Mouse (Mus musculus): Measurements from ENCODE around the gene Col4a4. TPM values are rescaled to one million over a fixed set of nuclear protein-coding genes. Genes with fewer than 3 reads are reported as not detected.

Col4a4 gene
- polyA plus RNA-seq, 2 experiments, result 0.14 to 0.18 TPM

- no peak overlapping the region for H3K9ac ChIP-seq (ENCODE audit: low read depth, low read length, severe bottlenecking)
- no peaks in the 10 kb centered on the region for H3K9me3 ChIP-seq (ENCODE audit: control insufficient read depth, low read length)
- no peak for ATAC-seq (ENCODE audit: low FRiP score, low read depth)
- no peak overlapping the region for H3K27ac ChIP-seq (replicated peaks; ENCODE audit: low read depth, low read length)
- no peak overlapping the region for H3K4me2 ChIP-seq (replicated peaks; ENCODE audit: low read depth, low read length, severe bottlenecking)
- H3K36me3 ChIP-seq (ENCODE audit: control insufficient read depth, insufficient read depth, low read length), result no peaks in the 10 kb centered on the region
- TF ChIP-seq POLR2A (IDR thresholded peaks at IDR 0.05; ENCODE audit: borderline replicate concordance, extremely low read depth, insufficient read depth, insufficient read length), result no peak
- WGBS, result 69% methylated on average over 7 of the region's 7 CpGs
- no peaks in the 10 kb centered on the region for H3K4me1 ChIP-seq (ENCODE audit: control insufficient read depth, insufficient read depth, low read length)
- H3K4me3 ChIP-seq (replicated peaks; ENCODE audit: low read length), result no peak overlapping the region
- no peaks in the 10 kb centered on the region for H3K27me3 ChIP-seq (ENCODE audit: control insufficient read depth, insufficient read depth, low read length)
- DNase-seq (ENCODE audit: low spot score), result no peak
These were observed 16.7 kb upstream of the Col4a4 start for GRCm38 (mm10) chr1:82603198-82603950.

- Histone ChIP-seq H3K27me3 (ENCODE audit: control insufficient read depth, insufficient read depth, low read length) (no peaks in the 10 kb centered on the region), H3K36me3 (ENCODE audit: control insufficient read depth, insufficient read depth, low read length) (no peaks in the 10 kb centered on the region), H3K4me1 (ENCODE audit: control insufficient read depth, insufficient read depth, low read length) (no peaks in the 10 kb centered on the region), H3K27ac (replicated peaks; ENCODE audit: low read depth, low read length) (no peak overlapping the region), H3K9ac (ENCODE audit: low read depth, low read length, severe bottlenecking) (no peak overlapping the region), H3K4me2 (replicated peaks; ENCODE audit: low read depth, low read length, severe bottlenecking) (no peak overlapping the region), H3K9me3 (ENCODE audit: control insufficient read depth, low read length) (no peaks in the 10 kb centered on the region), H3K4me3 (replicated peaks; ENCODE audit: low read length) (no peak overlapping the region)
- 0 out of 2 replicates have a peak, but pooled peaks have one; percentile 19 for ATAC-seq (ENCODE audit: low FRiP score, low read depth)
- WGBS, result 66% methylated on average over 6 of the region's 6 CpGs
- no peak for DNase-seq (ENCODE audit: low spot score)
- TF ChIP-seq POLR2A (IDR thresholded peaks at IDR 0.05; ENCODE audit: borderline replicate concordance, extremely low read depth, insufficient read depth, insufficient read length), result no peak
These were observed 10.4 kb upstream of the Col4a4 start for GRCm38 (mm10) chr1:82596864-82597596.

- Histone ChIP-seq H3K9ac (ENCODE audit: low read depth, low read length, severe bottlenecking) (no peak overlapping the region), H3K4me3 (replicated peaks; ENCODE audit: low read length) (no peak overlapping the region), H3K9me3 (ENCODE audit: control insufficient read depth, low read length) (no peaks in the 10 kb centered on the region), H3K4me2 (replicated peaks; ENCODE audit: low read depth, low read length, severe bottlenecking) (no peak overlapping the region), H3K27me3 (ENCODE audit: control insufficient read depth, insufficient read depth, low read length) (peaks cover 23% of the 10 kb centered on the region), H3K27ac (replicated peaks; ENCODE audit: low read depth, low read length) (no peak overlapping the region), H3K4me1 (ENCODE audit: control insufficient read depth, insufficient read depth, low read length) (no peaks in the 10 kb centered on the region), H3K36me3 (ENCODE audit: control insufficient read depth, insufficient read depth, low read length) (no peaks in the 10 kb centered on the region)
- TF ChIP-seq POLR2A (IDR thresholded peaks at IDR 0.05; ENCODE audit: borderline replicate concordance, extremely low read depth, insufficient read depth, insufficient read length), result no peak
- 74% methylated on average over 4 of the region's 4 CpGs for WGBS
- no peak for DNase-seq (ENCODE audit: low spot score)
- no peak for ATAC-seq (ENCODE audit: low FRiP score, low read depth)
These were observed 3.6 kb upstream of the Col4a4 start for GRCm38 (mm10) chr1:82590266-82590665.

- Histone ChIP-seq H3K4me2 (replicated peaks; ENCODE audit: low read depth, low read length, severe bottlenecking) (no peak overlapping the region), H3K4me3 (replicated peaks; ENCODE audit: low read length) (no peak overlapping the region), H3K36me3 (ENCODE audit: control insufficient read depth, insufficient read depth, low read length) (no peaks in the 10 kb centered on the region), H3K9me3 (ENCODE audit: control insufficient read depth, low read length) (no peaks in the 10 kb centered on the region), H3K27ac (replicated peaks; ENCODE audit: low read depth, low read length) (no peak overlapping the region), H3K4me1 (ENCODE audit: control insufficient read depth, insufficient read depth, low read length) (no peaks in the 10 kb centered on the region), H3K27me3 (ENCODE audit: control insufficient read depth, insufficient read depth, low read length) (peaks cover 23% of the 10 kb centered on the region), H3K9ac (ENCODE audit: low read depth, low read length, severe bottlenecking) (peak overlapping the region; percentile 46; the same call in 1 of the 2 replicates)
- ATAC-seq (ENCODE audit: low FRiP score, low read depth), result no peak
- no peak for TF ChIP-seq POLR2A (IDR thresholded peaks at IDR 0.05; ENCODE audit: borderline replicate concordance, extremely low read depth, insufficient read depth, insufficient read length)
- DNase-seq (ENCODE audit: low spot score), result no peak
- WGBS, result 78% methylated on average over 7 of the region's 7 CpGs
These were observed 668 bp downstream of the Col4a4 start for GRCm38 (mm10) chr1:82585981-82586380.

- no peak for DNase-seq (ENCODE audit: low spot score)
- Histone ChIP-seq H3K4me2 (replicated peaks; ENCODE audit: low read depth, low read length, severe bottlenecking) (no peak overlapping the region), H3K36me3 (ENCODE audit: control insufficient read depth, insufficient read depth, low read length) (no peaks in the 10 kb centered on the region), H3K27ac (replicated peaks; ENCODE audit: low read depth, low read length) (no peak overlapping the region), H3K9ac (ENCODE audit: low read depth, low read length, severe bottlenecking) (no peak overlapping the region), H3K4me3 (replicated peaks; ENCODE audit: low read length) (no peak overlapping the region), H3K27me3 (ENCODE audit: control insufficient read depth, insufficient read depth, low read length) (no peaks in the 10 kb centered on the region), H3K4me1 (ENCODE audit: control insufficient read depth, insufficient read depth, low read length) (peaks cover 4% of the 10 kb centered on the region; the same call in 1 of the 2 replicates), H3K9me3 (ENCODE audit: control insufficient read depth, low read length) (no peaks in the 10 kb centered on the region)
- no peak for TF ChIP-seq POLR2A (IDR thresholded peaks at IDR 0.05; ENCODE audit: borderline replicate concordance, extremely low read depth, insufficient read depth, insufficient read length)
- ATAC-seq (ENCODE audit: low FRiP score, low read depth), result no peak
- 57% methylated on average over 4 of the region's 4 CpGs for WGBS
These were observed 8.3 kb downstream of the Col4a4 start for GRCm38 (mm10) chr1:82578320-82578719.

All from limb, embryonic 14.5 days (tissue).